Mouse (Mus musculus): ENCODE measurements around the gene Dhx16. TPM values are rescaled to one million over a fixed set of nuclear protein-coding genes. Genes with fewer than 3 reads are reported as not detected.

Gene Dhx16
- polyA plus RNA-seq, 1 experiment from 2014 or later: 53.0 TPM

DNA sequence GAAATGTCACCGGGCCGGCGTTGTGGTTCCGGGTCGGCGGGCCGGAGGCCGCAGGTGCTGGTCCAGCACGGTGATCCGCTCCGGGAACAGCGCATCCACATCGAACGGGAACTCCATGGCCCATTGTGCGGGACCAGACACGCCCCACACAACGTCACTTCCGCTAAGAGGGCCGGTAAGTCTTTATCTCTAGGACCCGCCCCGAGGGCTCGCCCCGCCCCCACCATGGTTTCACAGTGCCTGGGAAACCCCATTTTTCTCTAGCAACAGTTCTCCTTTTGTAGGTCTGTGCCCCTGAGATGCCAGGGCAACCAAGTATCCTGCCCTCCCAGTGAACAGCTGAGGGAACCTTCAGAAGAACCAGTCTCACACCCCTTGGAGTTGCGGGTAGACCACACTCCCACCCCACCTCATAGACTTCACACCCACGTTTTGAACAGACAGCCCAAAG, 30.3 kb downstream of the Dhx16 start, which contains the start of gene Atat1:
Gene Atat1, minus strand, starts transcription at position 157 of the 451 bp plus-strand sequence.
- no peaks in the 10 kb centered on the region for H3K9me3 ChIP-seq
- peak within 1 kb of the TSS; percentile 74 for H3K4me3 ChIP-seq
- peak within 1 kb of the TSS; percentile 92 for H3K27ac ChIP-seq
- DNase-seq (ENCODE audit: low spot score): peak; percentile 96
- no peaks in the 10 kb centered on the region for H3K27me3 ChIP-seq (ENCODE audit: insufficient read depth, poor library complexity, severe bottlenecking)
- peaks cover 21% of the 10 kb centered on the region for H3K4me1 ChIP-seq (replicated peaks)
- 4% methylated on average over 25 of the region's 25 CpGs for WGBS
- peaks cover 79% of the 10 kb centered on the region for H3K36me3 ChIP-seq

DNA sequence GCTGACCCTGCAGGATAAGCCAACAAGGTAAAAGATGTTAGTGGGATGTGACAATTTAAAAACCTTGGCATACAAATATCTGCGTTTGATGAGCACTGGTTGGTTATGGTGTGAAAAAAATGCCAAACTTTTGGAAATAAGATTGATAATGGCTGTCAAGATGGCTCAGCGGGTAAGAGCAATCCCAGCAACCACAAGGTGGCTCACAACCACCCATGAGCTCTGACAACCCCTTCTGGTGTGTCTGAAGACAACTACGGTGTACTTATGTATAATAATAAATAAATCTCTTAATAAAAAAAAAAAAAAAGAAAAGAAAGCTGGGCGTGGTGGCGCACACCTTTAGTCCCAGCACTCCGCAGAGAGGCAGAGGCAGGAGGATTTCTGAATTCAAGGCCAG, 35.4 kb downstream of the Dhx16 start:
- Histone ChIP-seq H3K27ac (no peak overlapping the region), H3K27me3 (ENCODE audit: insufficient read depth, poor library complexity, severe bottlenecking) (no peaks in the 10 kb centered on the region), H3K4me1 (replicated peaks) (peaks cover 18% of the 10 kb centered on the region), H3K9me3 (no peaks in the 10 kb centered on the region), H3K36me3 (peaks cover 55% of the 10 kb centered on the region), H3K4me3 (peak overlapping the region; percentile 85)
- WGBS: 82% methylated on average over 6 of the region's 6 CpGs
- no peak for DNase-seq (ENCODE audit: low spot score)

DNA sequence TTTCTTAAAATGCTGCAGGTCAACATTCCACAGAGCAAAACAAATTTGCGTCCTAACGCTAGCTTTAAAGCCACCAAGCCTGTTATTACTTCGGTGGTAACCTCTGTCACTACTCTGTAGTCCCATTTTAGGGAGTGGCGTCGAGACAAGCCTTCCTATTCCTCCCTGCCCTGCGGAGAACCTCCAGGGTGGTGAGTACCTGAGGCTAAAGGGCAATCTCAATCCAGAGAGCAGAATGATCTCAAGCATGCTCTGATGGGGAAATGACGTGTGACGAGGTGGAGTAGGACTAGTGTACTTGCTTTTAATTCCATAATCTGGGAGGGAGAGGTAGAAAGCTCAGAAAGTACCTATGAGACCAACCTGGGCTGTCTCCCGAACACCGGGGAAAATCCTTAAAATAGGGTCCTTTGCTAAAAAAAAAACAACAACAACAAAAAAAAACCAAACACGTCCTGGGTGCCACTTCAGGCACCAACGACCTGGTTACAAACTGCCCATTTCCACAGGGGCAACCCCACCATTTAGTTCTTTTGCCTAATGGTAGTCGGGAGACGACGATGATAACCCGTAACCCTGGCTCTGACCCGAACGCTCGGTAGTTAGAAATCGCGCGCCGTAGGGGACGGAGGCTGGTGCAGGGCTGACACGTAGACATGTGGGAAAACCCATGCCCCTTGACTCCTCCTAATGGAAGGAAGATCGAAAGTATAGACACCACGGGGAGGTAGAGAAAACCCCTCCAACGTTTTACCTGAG, 36.1 kb downstream of the Dhx16 start:
- peaks cover 59% of the 10 kb centered on the region for H3K36me3 ChIP-seq

DNA sequence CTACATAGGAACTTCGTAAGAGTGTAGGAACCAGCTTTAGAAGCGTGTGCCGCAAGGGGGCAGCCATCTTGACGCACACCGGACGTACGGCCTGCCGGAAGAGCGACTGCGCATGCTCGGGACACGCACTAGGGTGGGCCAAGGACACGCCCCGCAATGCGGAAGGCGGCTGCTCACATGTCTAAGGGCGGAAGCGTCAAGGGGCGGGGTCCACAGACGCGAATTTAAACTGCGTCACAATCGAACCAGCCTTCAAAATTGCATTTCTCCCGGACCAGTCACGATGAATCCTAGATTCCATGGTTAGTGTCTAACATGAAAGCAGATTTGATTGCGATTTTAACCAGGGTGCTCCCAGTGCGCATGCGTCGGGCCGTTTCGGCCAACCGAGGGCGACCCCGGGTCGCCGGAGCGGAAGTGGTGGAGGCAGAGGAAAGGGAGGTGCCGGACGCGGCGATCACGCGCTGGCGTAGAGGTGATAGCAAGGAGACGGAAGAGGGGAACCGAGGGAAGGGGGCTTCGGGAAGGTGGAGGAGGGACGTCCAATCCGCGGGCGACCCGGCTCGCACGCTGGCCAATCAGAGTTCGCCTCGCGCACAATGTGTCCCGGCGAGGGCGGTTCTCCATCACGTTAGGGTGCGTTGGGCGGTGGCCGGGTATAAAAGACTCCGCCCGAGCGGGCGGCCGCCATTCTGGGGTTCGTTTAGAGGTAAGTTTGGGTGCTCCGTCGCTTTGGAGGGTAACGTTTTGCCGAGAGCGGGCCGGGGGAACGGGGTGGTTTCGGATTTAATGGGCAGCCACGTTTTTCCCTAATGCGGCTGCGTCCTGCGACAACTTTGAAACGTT, 36.9 kb downstream of the Dhx16 start, which contains the start of the genes Mrps18b and Ppp1r10:
Gene Mrps18b, minus strand, starts transcription at position 93 of the 846 bp plus-strand sequence.
Gene Ppp1r10, plus strand, starts transcription at position 138 of the 846 bp plus-strand sequence.
- Histone ChIP-seq H3K9me3 (no peaks in the 10 kb centered on the region), H3K4me3 (peak within 1 kb of the TSS; percentile 85), H3K36me3 (peaks cover 51% of the 10 kb centered on the region), H3K27me3 (ENCODE audit: insufficient read depth, poor library complexity, severe bottlenecking) (no peaks in the 10 kb centered on the region), H3K27ac (peak within 1 kb of the TSS; percentile 99), H3K4me1 (replicated peaks) (peaks cover 31% of the 10 kb centered on the region)
- under 1% methylated on average over 83 of the region's 83 CpGs for WGBS
- peak; percentile 99 for DNase-seq (ENCODE audit: low spot score)

More for the DNA sequence above, 36.1 kb downstream of the Dhx16 start:
- DNase-seq (ENCODE audit: low spot score): no peak
- H3K27me3 ChIP-seq (ENCODE audit: insufficient read depth, poor library complexity, severe bottlenecking): no peaks in the 10 kb centered on the region
- no peaks in the 10 kb centered on the region for H3K9me3 ChIP-seq
- H3K4me1 ChIP-seq (replicated peaks): peaks cover 23% of the 10 kb centered on the region
- whole genome bisulfite sequencing: 3% methylated on average over 28 of the region's 28 CpGs
- H3K27ac ChIP-seq: peak overlapping the region; percentile 99
- peak overlapping the region; percentile 85 for H3K4me3 ChIP-seq

DNA sequence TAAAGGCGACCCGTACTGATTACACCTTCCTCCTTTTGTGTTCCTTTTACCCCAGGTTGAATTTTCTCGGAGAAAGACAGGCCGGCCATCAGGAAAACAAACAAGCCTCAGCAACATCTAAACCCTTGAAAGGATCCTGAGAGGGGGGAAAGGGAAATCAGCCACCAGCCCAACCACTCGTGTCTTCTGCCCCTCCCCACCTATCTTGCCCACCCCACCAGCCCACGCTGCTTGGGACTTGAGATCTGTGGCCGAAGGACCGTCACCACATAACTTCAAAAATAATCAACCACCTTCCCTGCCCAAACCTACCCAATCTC, 37.5 kb downstream of the Dhx16 start:
- H3K4me3 ChIP-seq: peak overlapping the region; percentile 85
- H3K9me3 ChIP-seq: no peaks in the 10 kb centered on the region
- peak overlapping the region; percentile 99 for H3K27ac ChIP-seq
- H3K36me3 ChIP-seq: peaks cover 45% of the 10 kb centered on the region
- H3K4me1 ChIP-seq (replicated peaks): peaks cover 35% of the 10 kb centered on the region
- WGBS: under 1% methylated on average over 8 of the region's 8 CpGs
- no peaks in the 10 kb centered on the region for H3K27me3 ChIP-seq (ENCODE audit: insufficient read depth, poor library complexity, severe bottlenecking)
- no peak for DNase-seq (ENCODE audit: low spot score)

DNA sequence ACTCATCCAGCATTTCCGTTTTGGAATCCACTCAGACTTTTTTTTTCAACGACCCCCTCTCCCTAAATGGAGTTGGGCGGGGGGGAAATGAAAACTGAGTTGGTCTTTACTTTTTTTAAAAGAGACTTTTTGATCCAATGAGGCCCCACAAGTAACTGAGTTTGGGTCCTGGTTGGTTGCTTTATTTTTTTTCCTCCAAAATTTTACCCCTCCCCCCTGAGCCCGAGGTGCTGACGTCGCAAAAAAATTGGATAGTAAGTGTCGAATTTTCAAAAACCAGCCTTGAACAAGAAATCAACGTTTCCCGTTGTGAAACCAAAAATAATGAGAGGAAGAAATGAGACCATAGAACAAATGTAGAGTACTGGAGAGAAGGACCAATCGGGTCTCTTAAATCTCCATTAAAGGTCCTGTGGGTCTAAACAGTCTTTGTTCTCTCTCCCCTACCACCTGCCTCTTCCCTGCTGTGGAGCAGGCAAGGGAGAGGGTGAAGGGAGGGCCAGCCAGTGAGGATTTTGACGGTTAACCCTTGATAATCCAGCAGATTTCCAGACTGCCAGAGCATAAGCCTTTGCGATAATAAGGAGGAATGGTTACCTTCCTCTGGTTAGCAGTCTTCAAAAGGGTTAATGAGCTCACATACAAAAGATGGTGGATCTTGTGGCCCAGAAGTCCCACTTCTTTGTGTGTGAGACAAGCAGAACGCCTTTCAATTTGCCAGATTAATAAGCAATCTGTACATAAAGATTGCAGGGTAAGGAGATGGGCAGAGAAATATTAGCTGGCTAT, 38.0 kb downstream of the Dhx16 start:
- under 1% methylated on average over 13 of the region's 13 CpGs for WGBS
- Histone ChIP-seq H3K27me3 (ENCODE audit: insufficient read depth, poor library complexity, severe bottlenecking) (no peaks in the 10 kb centered on the region), H3K9me3 (no peaks in the 10 kb centered on the region), H3K4me1 (replicated peaks) (peaks cover 35% of the 10 kb centered on the region), H3K36me3 (peaks cover 44% of the 10 kb centered on the region), H3K4me3 (peak overlapping the region; percentile 85), H3K27ac (peak overlapping the region; percentile 99)
- peak; percentile 69 for DNase-seq (ENCODE audit: low spot score)

DNA sequence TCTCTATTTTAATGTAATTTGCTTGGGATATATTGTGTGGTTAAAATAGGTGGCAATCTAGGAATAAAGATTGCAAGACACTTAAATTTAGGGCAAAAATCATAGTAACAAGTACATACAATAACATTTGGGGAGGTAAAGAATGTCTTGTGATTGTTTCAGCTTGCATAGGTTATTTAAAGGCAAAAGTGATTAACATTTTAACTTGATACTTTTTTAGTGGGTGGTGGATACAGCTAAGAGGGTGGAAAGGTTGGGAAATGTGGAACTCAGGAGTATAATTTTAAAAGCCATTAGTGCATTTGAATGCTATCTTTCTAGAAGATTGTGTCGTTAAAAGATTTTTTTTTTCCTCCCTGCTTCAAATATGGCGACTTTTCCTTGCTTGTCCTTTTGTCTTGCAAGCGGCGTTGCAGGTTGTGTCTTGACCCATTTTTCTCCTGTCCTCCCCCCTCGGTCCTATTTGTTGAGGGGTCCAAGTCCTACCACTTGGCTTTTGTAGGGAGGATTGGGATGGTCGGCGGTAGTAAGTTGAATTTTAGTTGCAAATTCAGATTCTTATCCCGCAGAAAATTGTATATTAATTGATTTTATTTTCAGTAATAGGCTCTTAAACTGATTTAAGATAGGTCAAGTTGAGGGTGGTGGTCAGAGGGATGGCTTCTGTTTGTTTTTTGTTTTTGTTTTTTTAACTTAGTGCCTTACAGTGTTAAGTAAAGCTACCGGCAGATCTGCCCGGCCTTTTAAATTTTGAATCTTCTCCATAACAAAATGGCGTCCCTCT, 38.8 kb downstream of the Dhx16 start:
- DNase-seq (ENCODE audit: low spot score): peak; percentile 57
- H3K9me3 ChIP-seq: no peaks in the 10 kb centered on the region
- peak overlapping the region; percentile 85 for H3K4me3 ChIP-seq
- under 1% methylated on average over 11 of the region's 11 CpGs for WGBS
- no peaks in the 10 kb centered on the region for H3K27me3 ChIP-seq (ENCODE audit: insufficient read depth, poor library complexity, severe bottlenecking)
- H3K4me1 ChIP-seq (replicated peaks): peaks cover 35% of the 10 kb centered on the region
- peaks cover 44% of the 10 kb centered on the region for H3K36me3 ChIP-seq
- H3K27ac ChIP-seq: peak overlapping the region; percentile 99

DNA sequence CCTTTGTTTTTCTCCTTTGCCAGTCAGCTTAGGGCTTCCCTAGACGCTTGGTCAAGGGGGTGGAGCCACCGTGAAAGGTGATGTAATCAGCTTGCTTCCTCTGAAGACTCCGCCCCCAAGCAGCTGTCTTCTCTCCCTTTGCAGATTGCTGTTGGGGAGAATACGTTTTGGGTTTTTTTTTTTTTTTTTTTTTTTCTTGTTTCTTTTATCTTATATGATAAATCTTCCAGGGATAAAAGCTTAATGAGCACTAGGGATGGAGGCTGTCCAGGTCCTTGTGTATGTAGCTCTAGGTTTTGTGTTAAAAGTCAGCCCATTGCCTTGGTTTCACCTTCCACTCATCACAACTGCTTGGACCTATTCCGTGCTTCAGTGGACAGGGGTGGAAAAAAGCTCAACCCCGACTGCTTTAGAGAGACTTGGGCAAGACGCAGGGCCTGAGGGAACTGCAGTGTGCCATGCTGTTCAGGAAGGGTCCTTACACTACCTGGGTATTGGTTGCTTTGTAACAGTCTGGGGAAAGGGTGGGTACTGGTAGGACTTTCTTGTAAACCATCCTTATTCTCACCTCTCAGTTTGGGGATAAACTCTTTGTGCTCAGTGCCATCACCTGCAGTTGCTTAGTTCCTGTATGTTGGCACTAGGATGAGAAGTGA, 39.6 kb downstream of the Dhx16 start:
- H3K4me1 ChIP-seq (replicated peaks): peaks cover 35% of the 10 kb centered on the region
- peak; percentile 91 for DNase-seq (ENCODE audit: low spot score)
- no peaks in the 10 kb centered on the region for H3K27me3 ChIP-seq (ENCODE audit: insufficient read depth, poor library complexity, severe bottlenecking)
- WGBS: 22% methylated on average over 7 of the region's 7 CpGs
- peaks cover 45% of the 10 kb centered on the region for H3K36me3 ChIP-seq
- H3K4me3 ChIP-seq: peak overlapping the region; percentile 85
- H3K9me3 ChIP-seq: no peaks in the 10 kb centered on the region
- H3K27ac ChIP-seq: peak overlapping the region; percentile 99

DNA sequence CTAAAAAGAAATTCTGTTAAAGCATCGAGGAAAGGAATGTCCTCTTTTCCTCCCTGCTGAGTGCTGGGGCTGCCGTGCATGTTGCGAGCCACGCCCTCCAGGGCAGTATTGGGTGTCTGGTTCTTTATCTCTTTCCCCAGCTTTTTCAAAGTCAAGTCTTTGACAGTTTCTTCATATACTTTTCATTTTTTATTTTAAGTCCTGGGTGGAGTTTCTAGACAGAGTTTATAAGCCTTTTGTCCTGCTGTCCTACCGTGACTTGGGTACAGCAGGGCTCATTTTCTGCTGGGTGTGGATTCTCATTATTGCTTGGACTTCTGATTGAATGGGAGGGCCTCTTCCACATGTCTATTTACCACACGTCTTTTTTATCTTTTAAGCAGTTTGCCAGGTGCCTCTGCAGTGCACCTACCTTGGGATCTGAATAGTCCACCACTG, 40.3 kb downstream of the Dhx16 start:
- Histone ChIP-seq H3K4me1 (replicated peaks) (peaks cover 35% of the 10 kb centered on the region), H3K4me3 (peak overlapping the region; percentile 85), H3K36me3 (peaks cover 46% of the 10 kb centered on the region), H3K27me3 (ENCODE audit: insufficient read depth, poor library complexity, severe bottlenecking) (no peaks in the 10 kb centered on the region), H3K27ac (peak overlapping the region; percentile 99), H3K9me3 (no peaks in the 10 kb centered on the region)
- WGBS: 66% methylated on average over 6 of the region's 6 CpGs
- DNase-seq (ENCODE audit: low spot score): no peak

DNA sequence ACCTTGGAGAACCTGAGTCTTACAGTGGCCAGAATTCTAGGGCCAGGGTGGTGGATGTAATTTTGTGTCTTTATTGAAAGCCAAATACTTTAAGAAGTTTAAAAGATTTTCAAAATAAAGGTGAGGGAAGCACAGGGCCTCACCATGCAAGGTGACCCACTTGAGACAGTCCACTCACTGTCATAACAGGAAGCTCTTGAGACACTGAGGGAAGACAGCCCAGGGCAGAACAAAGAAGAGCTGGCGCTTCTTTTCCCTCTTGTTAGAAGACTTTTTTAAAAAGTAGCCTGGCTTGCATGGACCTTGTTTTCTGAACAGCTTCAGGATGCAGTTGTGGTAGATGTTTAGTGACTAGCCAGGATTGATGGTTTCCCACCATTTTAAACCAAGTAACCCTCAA, 40.8 kb downstream of the Dhx16 start:
- peak overlapping the region; percentile 99 for H3K27ac ChIP-seq
- H3K27me3 ChIP-seq (ENCODE audit: insufficient read depth, poor library complexity, severe bottlenecking): no peaks in the 10 kb centered on the region
- H3K9me3 ChIP-seq: no peaks in the 10 kb centered on the region
- peaks cover 51% of the 10 kb centered on the region for H3K36me3 ChIP-seq
- peak overlapping the region; percentile 85 for H3K4me3 ChIP-seq
- 91% methylated on average over 1 of the region's 1 CpGs for WGBS
- DNase-seq (ENCODE audit: low spot score): no peak
- H3K4me1 ChIP-seq (replicated peaks): peaks cover 31% of the 10 kb centered on the region

DNA sequence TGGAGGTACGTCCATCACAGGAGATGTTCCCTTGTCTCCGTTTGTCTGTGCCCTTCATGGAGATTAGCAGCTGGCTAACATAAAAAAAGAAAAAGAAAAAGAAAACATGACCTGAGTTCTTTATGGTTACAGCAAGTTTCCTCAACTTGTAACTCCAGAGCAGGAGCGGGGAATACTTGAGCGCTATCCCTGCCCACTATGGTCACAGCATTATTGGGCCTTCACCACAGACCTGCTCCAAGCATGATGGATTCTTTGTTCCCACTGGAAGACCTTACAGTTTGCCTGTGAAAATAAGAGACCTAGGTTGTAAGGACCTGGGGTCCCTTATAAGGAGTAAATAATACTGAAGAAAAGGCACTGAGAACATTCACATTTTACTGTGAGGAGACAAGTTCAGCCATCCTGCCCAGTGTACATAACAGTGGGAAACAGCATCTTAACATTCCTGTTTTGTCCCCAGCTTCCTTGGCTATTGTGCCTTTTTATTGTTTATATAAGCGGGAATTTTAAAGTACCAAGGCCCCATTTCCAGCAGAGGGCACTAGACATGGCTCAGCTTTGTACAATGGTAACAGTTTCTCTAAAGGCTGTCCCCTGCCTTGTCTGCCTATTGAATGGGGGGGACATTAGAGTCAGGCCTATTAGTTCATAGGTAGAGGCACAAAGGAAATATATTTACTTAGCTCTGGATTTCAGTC, 41.4 kb downstream of the Dhx16 start:
- WGBS: 77% methylated on average over 5 of the region's 5 CpGs
- peaks cover 58% of the 10 kb centered on the region for H3K36me3 ChIP-seq
- peak overlapping the region; percentile 99 for H3K27ac ChIP-seq
- H3K4me1 ChIP-seq (replicated peaks): peaks cover 28% of the 10 kb centered on the region
- H3K27me3 ChIP-seq (ENCODE audit: insufficient read depth, poor library complexity, severe bottlenecking): no peaks in the 10 kb centered on the region
- peak; percentile 40 for DNase-seq (ENCODE audit: low spot score)
- no peak overlapping the region for H3K4me3 ChIP-seq
- no peaks in the 10 kb centered on the region for H3K9me3 ChIP-seq

All from hindbrain, embryonic 10.5 days (tissue).